Mouse (Mus musculus): ENCODE measurements around the gene Slc25a40. TPM values are rescaled to one million over a fixed set of nuclear protein-coding genes. Genes with fewer than 3 reads are reported as not detected.

The Slc25a40 gene
- polyA plus RNA-seq (2012; rRNA removed): 3.6 and 3.9 TPM in 2 replicates

DNA sequence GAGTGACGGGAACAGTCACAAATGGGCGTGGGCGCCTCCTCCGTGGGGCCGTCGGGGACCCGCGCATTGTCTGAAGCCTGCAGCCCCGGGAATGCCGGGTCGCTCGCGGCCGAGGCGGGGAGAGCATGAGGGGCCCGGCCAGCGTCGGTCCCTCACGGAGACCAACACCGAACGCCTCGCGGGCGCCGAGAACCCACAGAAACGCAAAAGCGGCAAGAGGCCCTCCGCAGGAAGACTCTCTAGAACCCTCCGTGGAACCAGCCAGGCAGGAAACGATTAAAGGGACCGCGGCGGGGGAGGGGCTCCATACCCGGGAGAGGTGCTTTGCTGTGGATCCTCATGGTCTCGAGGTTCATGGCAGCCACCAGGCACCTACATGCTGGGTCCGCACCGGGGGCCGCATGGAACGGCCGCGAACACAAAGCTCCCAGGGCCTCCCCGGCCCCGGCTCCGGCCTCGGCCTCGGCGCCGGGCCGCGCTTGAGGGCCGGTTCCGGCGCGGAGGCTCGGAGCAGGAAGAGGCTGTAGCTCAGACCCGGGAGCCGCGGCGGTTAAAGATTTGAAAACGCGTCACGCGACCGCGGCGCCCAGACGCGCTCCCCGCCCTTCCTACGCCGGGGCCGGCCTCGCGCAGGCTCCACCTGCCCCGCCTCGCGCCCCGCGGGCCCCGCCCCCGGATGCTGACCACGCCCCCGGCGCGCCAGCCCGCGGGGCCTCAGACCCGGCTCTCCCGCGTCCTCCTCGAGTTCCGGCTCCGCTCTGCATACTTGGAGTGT lies at the start of gene Slc25a40, which contains the start of gene Dbf4:
Gene Slc25a40, plus strand, starts transcription at position 694 of the 775 bp plus-strand sequence.
Gene Dbf4, minus strand, starts transcription at position 560 of the 775 bp plus-strand sequence.
- H3K27ac ChIP-seq (ENCODE audit: control insufficient read depth, insufficient read depth, low read length): peak within 1 kb of the TSS; percentile 65

GRCm38 (mm10) chr5:8373415-8373814 lies 49.2 kb upstream of the Slc25a40 start:
- DNase-seq: no peak
- Histone ChIP-seq H3K36me3 (ENCODE audit: control insufficient read depth, insufficient read depth, low read length) (no peaks in the 10 kb centered on the region), H3K4me3 (ENCODE audit: control insufficient read depth, insufficient read depth, low read length) (no peak overlapping the region), H3K27me3 (ENCODE audit: control insufficient read depth, insufficient read depth, low read length) (0 out of 2 replicates have a peak, but pooled peaks cover 2% of the 10 kb centered on the region), H3K4me1 (replicated peaks; ENCODE audit: control insufficient read depth, insufficient read depth, low read length) (no peaks in the 10 kb centered on the region), H3K27ac (ENCODE audit: control insufficient read depth, insufficient read depth, low read length) (no peak overlapping the region)
- no peak for TF ChIP-seq CTCF (IDR thresholded peaks at IDR 0.05; ENCODE audit: borderline replicate concordance, control insufficient read depth, extremely low read depth, insufficient read depth, low read length, poor library complexity)
- TF ChIP-seq POLR2A (IDR thresholded peaks at IDR 0.05; ENCODE audit: control insufficient read depth, extremely low read depth, insufficient read depth, low read length, poor library complexity): no peak
- WGBS: 79% methylated on average over 4 of the region's 4 CpGs

More for the DNA sequence above, at the start of gene Slc25a40, which contains the start of gene Dbf4:
- DNase-seq: peak; percentile 94
- Histone ChIP-seq H3K27me3 (ENCODE audit: control insufficient read depth, insufficient read depth, low read length) (no peaks in the 10 kb centered on the region), H3K4me1 (replicated peaks; ENCODE audit: control insufficient read depth, insufficient read depth, low read length) (peaks cover 7% of the 10 kb centered on the region), H3K4me3 (ENCODE audit: control insufficient read depth, insufficient read depth, low read length) (peak within 1 kb of the TSS; percentile 79), H3K36me3 (ENCODE audit: control insufficient read depth, insufficient read depth, low read length) (peaks cover 7% of the 10 kb centered on the region)
- under 1% methylated on average over 93 of the region's 93 CpGs for WGBS
- TF ChIP-seq POLR2A (IDR thresholded peaks at IDR 0.05; ENCODE audit: control insufficient read depth, extremely low read depth, insufficient read depth, low read length, poor library complexity): peak; percentile 70
- TF ChIP-seq CTCF (IDR thresholded peaks at IDR 0.05; ENCODE audit: borderline replicate concordance, control insufficient read depth, extremely low read depth, insufficient read depth, low read length, poor library complexity): peak; percentile 55; the same call in 1 of the 2 replicates

DNA sequence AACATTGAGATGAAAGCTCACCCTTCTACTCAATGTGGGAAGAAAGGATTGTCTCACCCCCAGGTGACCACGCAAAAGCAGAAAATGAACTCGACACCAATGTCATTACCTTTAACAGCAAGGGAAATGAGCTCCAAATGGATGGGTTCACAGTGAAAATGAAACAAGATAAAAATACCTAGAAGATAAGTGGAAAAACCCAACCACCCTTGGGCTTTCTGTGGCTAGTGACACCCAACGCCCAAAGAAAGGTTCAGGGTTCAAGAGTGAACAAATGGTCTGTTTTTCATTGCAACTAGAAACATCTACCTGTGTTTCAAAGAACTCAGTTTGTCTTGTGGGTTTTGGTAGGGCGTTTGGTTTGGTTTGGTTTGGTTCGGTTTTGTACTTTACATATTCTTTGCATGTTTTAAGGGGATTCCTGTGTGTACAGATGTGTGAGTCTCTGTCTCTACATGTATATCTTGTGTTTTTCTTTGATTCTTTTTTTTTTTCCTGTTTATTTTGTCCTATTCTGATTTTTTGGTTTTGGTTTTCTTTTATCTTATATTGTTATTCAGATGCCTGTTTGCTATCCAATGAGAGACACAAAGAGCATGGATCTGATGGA lies 48.2 kb upstream of the Slc25a40 start:
- DNase-seq: no peak
- no peaks in the 10 kb centered on the region for H3K27me3 ChIP-seq (ENCODE audit: control insufficient read depth, insufficient read depth, low read length)
- H3K36me3 ChIP-seq (ENCODE audit: control insufficient read depth, insufficient read depth, low read length): no peaks in the 10 kb centered on the region
- H3K4me1 ChIP-seq (replicated peaks; ENCODE audit: control insufficient read depth, insufficient read depth, low read length): no peaks in the 10 kb centered on the region
- H3K4me3 ChIP-seq (ENCODE audit: control insufficient read depth, insufficient read depth, low read length): no peak overlapping the region
- no peak for TF ChIP-seq CTCF (IDR thresholded peaks at IDR 0.05; ENCODE audit: borderline replicate concordance, control insufficient read depth, extremely low read depth, insufficient read depth, low read length, poor library complexity)
- TF ChIP-seq POLR2A (IDR thresholded peaks at IDR 0.05; ENCODE audit: control insufficient read depth, extremely low read depth, insufficient read depth, low read length, poor library complexity): no peak
- 88% methylated on average over 5 of the region's 5 CpGs for WGBS
- no peak overlapping the region for H3K27ac ChIP-seq (ENCODE audit: control insufficient read depth, insufficient read depth, low read length)

- no peak overlapping the region for H3K27ac ChIP-seq (ENCODE audit: control insufficient read depth, insufficient read depth, low read length)
- peaks cover 20% of the 10 kb centered on the region for H3K36me3 ChIP-seq (ENCODE audit: control insufficient read depth, insufficient read depth, low read length)
- DNase-seq: no peak
- no peaks in the 10 kb centered on the region for H3K4me1 ChIP-seq (replicated peaks; ENCODE audit: control insufficient read depth, insufficient read depth, low read length)
- H3K4me3 ChIP-seq (ENCODE audit: control insufficient read depth, insufficient read depth, low read length): no peak overlapping the region
- no peak for TF ChIP-seq CTCF (IDR thresholded peaks at IDR 0.05; ENCODE audit: borderline replicate concordance, control insufficient read depth, extremely low read depth, insufficient read depth, low read length, poor library complexity)
- no peak for TF ChIP-seq POLR2A (IDR thresholded peaks at IDR 0.05; ENCODE audit: control insufficient read depth, extremely low read depth, insufficient read depth, low read length, poor library complexity)
- 90% methylated on average over 1 of the region's 1 CpGs for WGBS
- H3K27me3 ChIP-seq (ENCODE audit: control insufficient read depth, insufficient read depth, low read length): no peaks in the 10 kb centered on the region
These were observed 28.6 kb upstream of the Slc25a40 start for GRCm38 (mm10) chr5:8393891-8394583.

DNA sequence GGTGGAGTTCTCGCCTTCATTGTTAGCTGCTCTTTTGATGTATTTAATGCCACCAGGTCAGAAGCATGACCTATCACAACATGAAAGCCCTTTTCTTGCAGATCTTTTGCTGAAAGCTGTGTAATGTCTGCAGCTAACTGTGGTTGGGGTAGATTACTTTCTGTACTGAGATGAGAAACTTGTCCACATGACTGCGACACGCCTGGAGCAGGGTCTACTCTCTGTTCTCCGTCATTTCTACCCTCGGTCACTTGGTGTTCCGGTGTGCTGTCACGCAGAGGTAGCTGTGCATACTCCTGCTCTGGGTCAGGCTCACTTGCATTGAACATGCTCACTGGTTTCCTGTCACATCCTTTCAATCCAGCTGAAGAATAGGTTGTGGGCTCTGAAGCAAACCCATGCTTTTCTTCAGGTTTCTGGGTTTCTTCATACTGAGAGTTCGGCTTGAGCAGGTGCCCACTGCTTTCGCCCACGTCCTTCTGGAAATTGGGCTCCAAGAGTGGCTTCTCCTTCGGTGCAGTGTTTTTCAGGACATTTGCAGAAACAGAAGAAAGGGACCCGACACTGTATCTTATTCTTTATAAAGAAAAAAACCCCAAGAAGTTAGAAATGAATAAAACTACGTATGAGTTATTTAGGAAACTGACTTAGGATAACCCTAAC lies 24.9 kb upstream of the Slc25a40 start:
- no peaks in the 10 kb centered on the region for H3K27me3 ChIP-seq (ENCODE audit: control insufficient read depth, insufficient read depth, low read length)
- DNase-seq: no peak
- 98% methylated on average over 13 of the region's 13 CpGs for WGBS
- H3K36me3 ChIP-seq (ENCODE audit: control insufficient read depth, insufficient read depth, low read length): peaks cover 43% of the 10 kb centered on the region
- H3K27ac ChIP-seq (ENCODE audit: control insufficient read depth, insufficient read depth, low read length): no peak overlapping the region
- TF ChIP-seq CTCF (IDR thresholded peaks at IDR 0.05; ENCODE audit: borderline replicate concordance, control insufficient read depth, extremely low read depth, insufficient read depth, low read length, poor library complexity) (no peak), POLR2A (IDR thresholded peaks at IDR 0.05; ENCODE audit: control insufficient read depth, extremely low read depth, insufficient read depth, low read length, poor library complexity) (no peak)
- H3K4me1 ChIP-seq (replicated peaks; ENCODE audit: control insufficient read depth, insufficient read depth, low read length): no peaks in the 10 kb centered on the region
- H3K4me3 ChIP-seq (ENCODE audit: control insufficient read depth, insufficient read depth, low read length): no peak overlapping the region

DNA sequence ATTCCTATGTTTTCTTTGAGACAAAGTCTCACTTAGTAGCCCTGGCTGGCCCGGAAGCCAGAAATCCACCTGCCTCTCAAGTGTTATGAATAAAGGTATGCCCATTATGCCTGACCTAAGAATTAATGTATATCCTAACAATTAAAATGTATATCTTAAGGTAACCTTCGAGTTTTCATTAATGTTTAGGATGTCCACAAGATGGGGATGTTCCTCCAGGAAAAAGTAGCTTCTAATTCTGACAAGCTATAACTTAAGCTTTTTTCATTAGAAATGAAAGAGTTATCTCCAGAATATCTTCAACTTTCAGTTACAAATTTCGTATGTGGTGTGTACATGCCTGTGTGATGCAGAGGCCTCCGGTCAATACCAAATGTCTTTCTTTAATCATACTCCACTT lies 13.9 kb upstream of the Slc25a40 start:
- H3K27me3 ChIP-seq (ENCODE audit: control insufficient read depth, insufficient read depth, low read length): no peaks in the 10 kb centered on the region
- peaks cover 48% of the 10 kb centered on the region for H3K36me3 ChIP-seq (ENCODE audit: control insufficient read depth, insufficient read depth, low read length)
- DNase-seq: no peak
- 89% methylated on average over 4 of the region's 4 CpGs for WGBS
- no peak overlapping the region for H3K4me3 ChIP-seq (ENCODE audit: control insufficient read depth, insufficient read depth, low read length)
- H3K4me1 ChIP-seq (replicated peaks; ENCODE audit: control insufficient read depth, insufficient read depth, low read length): no peaks in the 10 kb centered on the region
- TF ChIP-seq POLR2A (IDR thresholded peaks at IDR 0.05; ENCODE audit: control insufficient read depth, extremely low read depth, insufficient read depth, low read length, poor library complexity) (no peak), CTCF (IDR thresholded peaks at IDR 0.05; ENCODE audit: borderline replicate concordance, control insufficient read depth, extremely low read depth, insufficient read depth, low read length, poor library complexity) (no peak)
- H3K27ac ChIP-seq (ENCODE audit: control insufficient read depth, insufficient read depth, low read length): no peak overlapping the region

All from thymus, adult 2 months (tissue).